Mouse (Mus musculus): ENCODE data around the gene Espnl. TPM values are rescaled to one million over a fixed set of nuclear protein-coding genes. Genes with fewer than 3 reads are reported as not detected.
A peak's percentile ranks its signal among the peaks of the same experiment; 100 is the strongest.

Gene Espnl
- polyA plus RNA-seq, 1 experiment, result 0.06 TPM

- Histone ChIP-seq H3K27ac (ENCODE audit: insufficient read depth, low read length) (no peak overlapping the region), H3K36me3 (ENCODE audit: control insufficient read depth, insufficient read depth, low read length) (no peaks in the 10 kb centered on the region), H3K27me3 (ENCODE audit: control insufficient read depth, insufficient read depth, low read length) (peaks cover 3% of the 10 kb centered on the region; the same call in 1 of the 2 replicates), H3K4me3 (ENCODE audit: extremely low read depth, insufficient read depth, insufficient read length) (no peak overlapping the region), H3K4me1 (ENCODE audit: control insufficient read depth, insufficient read depth, insufficient read length) (no peaks in the 10 kb centered on the region; the same call in none of the 2 replicates)
- WGBS, result 84% methylated on average over 5 of the region's 5 CpGs
- no peak for DNase-seq (ENCODE audit: low read depth in 1 of 2, low spot score in 2 of 2)
- no peak for TF ChIP-seq POLR2A (IDR thresholded peaks at IDR 0.05; ENCODE audit: low read depth, low read length)
- no peak for TF ChIP-seq CTCF (IDR thresholded peaks at IDR 0.05; ENCODE audit: extremely low read depth, insufficient read depth, insufficient read length, insufficient replicate concordance)
These were observed 40.2 kb downstream of the Espnl start for GRCm38 (mm10) chr1:91362113-91362512.

- Histone ChIP-seq H3K27ac (ENCODE audit: insufficient read depth, low read length) (no peak overlapping the region), H3K36me3 (ENCODE audit: control insufficient read depth, insufficient read depth, low read length) (no peaks in the 10 kb centered on the region), H3K4me3 (ENCODE audit: extremely low read depth, insufficient read depth, insufficient read length) (no peak overlapping the region), H3K27me3 (ENCODE audit: control insufficient read depth, insufficient read depth, low read length) (peaks cover 3% of the 10 kb centered on the region; the same call in 1 of the 2 replicates), H3K4me1 (ENCODE audit: control insufficient read depth, insufficient read depth, insufficient read length) (no peaks in the 10 kb centered on the region; the same call in none of the 2 replicates)
- WGBS, result 94% methylated on average over 16 of the region's 16 CpGs
- no peak for TF ChIP-seq POLR2A (IDR thresholded peaks at IDR 0.05; ENCODE audit: low read depth, low read length)
- no peak for TF ChIP-seq CTCF (IDR thresholded peaks at IDR 0.05; ENCODE audit: extremely low read depth, insufficient read depth, insufficient read length, insufficient replicate concordance)
- DNase-seq (ENCODE audit: low read depth in 1 of 2, low spot score in 2 of 2), result no peak
These were observed 43.2 kb downstream of the Espnl start for GRCm38 (mm10) chr1:91364822-91365644.

GRCm38 (mm10) chr1:91365816-91366214, 43.9 kb downstream of the Espnl start:
- no peak overlapping the region for H3K27ac ChIP-seq (ENCODE audit: insufficient read depth, low read length)
- H3K4me1 ChIP-seq (ENCODE audit: control insufficient read depth, insufficient read depth, insufficient read length), result no peaks in the 10 kb centered on the region; the same call in none of the 2 replicates
- DNase-seq (ENCODE audit: low read depth in 1 of 2, low spot score in 2 of 2), result no peak
- TF ChIP-seq POLR2A (IDR thresholded peaks at IDR 0.05; ENCODE audit: low read depth, low read length) (no peak), CTCF (IDR thresholded peaks at IDR 0.05; ENCODE audit: extremely low read depth, insufficient read depth, insufficient read length, insufficient replicate concordance) (no peak)
- H3K36me3 ChIP-seq (ENCODE audit: control insufficient read depth, insufficient read depth, low read length), result no peaks in the 10 kb centered on the region; the same call in 1 of the 2 replicates
- H3K4me3 ChIP-seq (ENCODE audit: extremely low read depth, insufficient read depth, insufficient read length), result no peak overlapping the region
- H3K27me3 ChIP-seq (ENCODE audit: control insufficient read depth, insufficient read depth, low read length), result peaks cover 3% of the 10 kb centered on the region; the same call in 1 of the 2 replicates
- WGBS, result 50% methylated on average over 8 of the region's 8 CpGs

DNA sequence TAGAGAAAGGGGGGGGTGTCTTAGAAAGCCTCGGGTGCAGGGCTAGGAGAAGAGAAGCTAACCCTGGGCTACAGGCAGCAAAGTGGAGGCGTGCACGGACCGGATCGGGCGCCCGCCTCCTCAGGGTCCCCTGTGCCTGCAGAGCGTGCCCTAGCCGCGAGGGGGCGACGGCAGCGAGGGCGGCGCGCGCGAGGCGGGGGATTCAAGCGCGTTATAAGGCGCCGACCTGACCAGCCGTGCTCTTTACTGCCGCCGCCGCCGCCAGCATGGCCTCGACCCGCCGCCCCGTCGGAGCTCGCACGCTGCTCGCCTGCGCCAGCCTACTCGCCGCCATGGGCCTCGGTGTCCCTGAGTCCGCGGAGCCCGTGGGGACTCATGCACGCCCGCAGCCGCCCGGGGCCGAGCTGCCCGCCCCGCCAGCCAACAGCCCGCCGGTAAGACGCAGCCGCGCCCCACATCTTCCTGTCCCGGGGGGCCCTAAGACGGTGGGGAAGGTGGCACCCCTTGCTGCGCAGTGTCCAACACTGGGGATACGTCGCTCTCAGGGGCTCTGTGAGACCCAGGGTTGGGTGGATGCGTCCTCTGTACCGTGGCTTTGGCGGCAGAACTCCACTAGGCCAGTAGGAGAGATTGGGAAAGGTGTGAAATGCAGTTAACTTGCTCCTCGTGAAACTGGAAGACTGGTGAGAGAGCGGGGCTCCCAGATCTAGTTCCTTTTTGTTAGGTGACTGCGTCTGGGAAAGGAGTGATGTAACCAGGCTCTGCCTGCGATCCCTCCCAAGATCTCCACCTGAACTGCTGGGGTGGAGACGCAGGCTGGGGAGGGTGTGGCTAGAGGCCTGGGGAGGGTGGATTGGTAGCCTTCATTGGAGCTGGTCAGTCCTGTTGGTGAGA, 44.6 kb downstream of the Espnl start, which contains the start of gene Erfe:
Erfe (plus strand) TSS at position 216 of the 894 bp plus-strand sequence.
- peaks cover 3% of the 10 kb centered on the region; the same call in 1 of the 2 replicates for H3K27me3 ChIP-seq (ENCODE audit: control insufficient read depth, insufficient read depth, low read length)
- 5% methylated on average over 67 of the region's 68 CpGs for WGBS
- H3K27ac ChIP-seq (ENCODE audit: insufficient read depth, low read length), result no peak within 1 kb of the TSS

DNA sequence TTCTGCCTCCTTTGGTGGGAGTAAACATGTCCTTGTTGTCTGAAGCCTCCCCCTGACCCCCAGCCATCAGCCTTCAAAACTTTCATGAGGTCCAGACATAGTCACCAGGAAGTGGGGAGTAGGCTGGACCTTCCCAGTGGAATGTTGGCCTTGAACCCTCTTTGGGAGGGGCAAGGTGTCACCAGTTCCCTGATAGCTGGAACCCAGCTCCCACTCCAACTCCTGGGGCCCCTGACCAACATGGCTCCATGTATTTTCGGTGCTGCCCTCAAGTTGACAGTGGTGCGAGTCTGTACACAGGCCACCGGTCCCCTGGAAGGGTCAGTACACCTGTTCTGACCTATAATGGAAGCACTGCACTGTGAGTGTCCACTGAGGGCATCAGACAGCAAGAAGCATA, 45.4 kb downstream of the Espnl start:
- Histone ChIP-seq H3K27ac (ENCODE audit: insufficient read depth, low read length) (no peak overlapping the region), H3K27me3 (ENCODE audit: control insufficient read depth, insufficient read depth, low read length) (peaks cover 3% of the 10 kb centered on the region; the same call in 1 of the 2 replicates), H3K4me1 (ENCODE audit: control insufficient read depth, insufficient read depth, insufficient read length) (no peaks in the 10 kb centered on the region; the same call in none of the 2 replicates), H3K4me3 (ENCODE audit: extremely low read depth, insufficient read depth, insufficient read length) (no peak overlapping the region), H3K36me3 (ENCODE audit: control insufficient read depth, insufficient read depth, low read length) (peaks cover 4% of the 10 kb centered on the region)
- DNase-seq (ENCODE audit: low read depth in 1 of 2, low spot score in 2 of 2), result no peak
- TF ChIP-seq POLR2A (IDR thresholded peaks at IDR 0.05; ENCODE audit: low read depth, low read length) (no peak), CTCF (IDR thresholded peaks at IDR 0.05; ENCODE audit: extremely low read depth, insufficient read depth, insufficient read length, insufficient replicate concordance) (no peak)
- WGBS, result 96% methylated on average over 3 of the region's 3 CpGs

More for the DNA sequence above, 44.6 kb downstream of the Espnl start, which contains the start of gene Erfe:
- Histone ChIP-seq H3K4me3 (ENCODE audit: extremely low read depth, insufficient read depth, insufficient read length) (peak within 1 kb of the TSS; percentile 50; the same call in 1 of the 2 replicates), H3K4me1 (ENCODE audit: control insufficient read depth, insufficient read depth, insufficient read length) (no peaks in the 10 kb centered on the region; the same call in none of the 2 replicates), H3K36me3 (ENCODE audit: control insufficient read depth, insufficient read depth, low read length) (no peaks in the 10 kb centered on the region; the same call in none of the 2 replicates)
- TF ChIP-seq CTCF (IDR thresholded peaks at IDR 0.05; ENCODE audit: extremely low read depth, insufficient read depth, insufficient read length, insufficient replicate concordance) (peak; percentile 76; the same call in 1 of the 2 replicates), POLR2A (IDR thresholded peaks at IDR 0.05; ENCODE audit: low read depth, low read length) (no peak)
- DNase-seq (ENCODE audit: low read depth in 1 of 2, low spot score in 2 of 2), result peak; percentile 11 to 62

GRCm38 (mm10) chr1:91369408-91369807, 47.5 kb downstream of the Espnl start:
- Histone ChIP-seq H3K36me3 (ENCODE audit: control insufficient read depth, insufficient read depth, low read length) (peaks cover 10% of the 10 kb centered on the region), H3K27ac (ENCODE audit: insufficient read depth, low read length) (no peak overlapping the region), H3K4me3 (ENCODE audit: extremely low read depth, insufficient read depth, insufficient read length) (no peak overlapping the region), H3K4me1 (ENCODE audit: control insufficient read depth, insufficient read depth, insufficient read length) (no peaks in the 10 kb centered on the region; the same call in none of the 2 replicates), H3K27me3 (ENCODE audit: control insufficient read depth, insufficient read depth, low read length) (peaks cover 3% of the 10 kb centered on the region; the same call in 1 of the 2 replicates)
- no peak for DNase-seq (ENCODE audit: low read depth in 1 of 2, low spot score in 2 of 2)
- WGBS, result 75% methylated on average over 4 of the region's 4 CpGs
- TF ChIP-seq CTCF (IDR thresholded peaks at IDR 0.05; ENCODE audit: extremely low read depth, insufficient read depth, insufficient read length, insufficient replicate concordance), result no peak
- no peak for TF ChIP-seq POLR2A (IDR thresholded peaks at IDR 0.05; ENCODE audit: low read depth, low read length)
